ENCODE assay signal across 8 mouse cellular contexts in the genomic region with DNA sequence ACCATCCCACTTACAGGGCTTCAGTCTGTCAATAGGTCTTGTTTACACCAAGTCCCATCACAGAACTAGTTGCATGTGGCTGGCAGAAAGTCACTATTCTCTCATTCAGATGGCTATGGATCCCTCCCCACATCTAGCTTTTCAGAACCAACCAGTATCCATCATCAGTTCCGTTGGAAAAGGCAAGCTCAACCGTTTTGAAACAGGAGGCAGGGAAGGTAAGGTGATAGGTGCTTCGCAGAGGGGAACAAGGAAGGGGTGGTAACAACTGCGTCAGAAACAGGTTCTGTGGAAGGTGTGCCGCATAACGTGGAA. TPM values are rescaled to one million over a fixed set of nuclear protein-coding genes. Genes with fewer than 3 reads are reported as not detected.
DNase-seq lines count a peak whose midpoint lies in the region; ATAC-seq and TF ChIP-seq lines count a peak whose summit lies in the region.

No protein-coding gene starts in this region.

- intact Hi-C loops in heart, postnatal 10 days (cut with DNase I), result loop anchor here (2.0 to 5.0 kb wide), 3 partner anchors 16 to 265 kb away; a partner anchor contains a TSS
- intact Hi-C loops in left cerebral cortex, postnatal 25 days (cut with DNase I), result loop anchor here (2.0 to 10.0 kb wide), 3 partner anchors 250 to 858 kb away; a partner anchor contains a TSS

- H3K36me3 ChIP-seq in heart, embryonic 13.5 days, result peaks cover 37% of the 10 kb centered on the region
- peaks cover 34% of the 10 kb centered on the region for H3K36me3 ChIP-seq in ES-Bruce4 (ENCODE audit: control insufficient read depth, insufficient read depth, low read length, poor library complexity, severe bottlenecking)
- peaks cover 16% of the 10 kb centered on the region for H3K36me3 ChIP-seq in forebrain, embryonic 16.5 days (ENCODE audit: control insufficient read depth, insufficient read depth)

- peak overlapping the region; percentile 68 for H3K4me3 ChIP-seq in heart, embryonic 13.5 days
- peak overlapping the region; percentile 72 for H3K4me3 ChIP-seq in ES-Bruce4 (ENCODE audit: low read depth, low read length)
- peak overlapping the region; percentile 66 for H3K4me3 ChIP-seq in forebrain, embryonic 16.5 days (replicated peaks; ENCODE audit: low read length)

- H3K9ac ChIP-seq in heart, embryonic 13.5 days, result peak overlapping the region; percentile 77
- no peak overlapping the region for H3K9ac ChIP-seq in ES-Bruce4 (ENCODE audit: low read depth, poor library complexity, severe bottlenecking)
- H3K9ac ChIP-seq in forebrain, embryonic 16.5 days (replicated peaks; ENCODE audit: low read depth, low read length), result peak overlapping the region; percentile 64

- no peak for DNase-seq in heart, postnatal 10 days
- peak; percentile 2 for DNase-seq in lung, postnatal 25 days (ENCODE audit: low spot score)
- DNase-seq in MN1 (ENCODE audit: low spot score), result no peak
- no peak for DNase-seq in left cerebral cortex, postnatal 25 days (ENCODE audit: low spot score in 2 of 2)
- DNase-seq in layer of hippocampus, adult 11-12 months (ENCODE audit: low spot score), result no peak

- H3K27me3 ChIP-seq in heart, embryonic 13.5 days (replicated peaks), result no peaks in the 10 kb centered on the region
- H3K27me3 ChIP-seq in ES-Bruce4 (ENCODE audit: control insufficient read depth, insufficient read depth, low read length, poor library complexity, severe bottlenecking), result no peaks in the 10 kb centered on the region
- no peaks in the 10 kb centered on the region for H3K27me3 ChIP-seq in forebrain, embryonic 16.5 days (replicated peaks; ENCODE audit: control insufficient read depth, insufficient read depth, low read length)

- H3K9me3 ChIP-seq in heart, embryonic 13.5 days, result no peaks in the 10 kb centered on the region
- H3K9me3 ChIP-seq in ES-Bruce4 (replicated peaks; ENCODE audit: control insufficient read depth, insufficient read depth, low read length, poor library complexity, severe bottlenecking), result no peaks in the 10 kb centered on the region
- H3K9me3 ChIP-seq in forebrain, embryonic 16.5 days (ENCODE audit: control insufficient read depth, low read length), result no peaks in the 10 kb centered on the region

- 5% methylated on average over 6 of the region's 6 CpGs for WGBS in heart, embryonic 13.5 days
- 5% methylated on average over 6 of the region's 6 CpGs for WGBS in forebrain, embryonic 16.5 days

- TF ChIP-seq POLR2A in ES-Bruce4 (IDR thresholded peaks at IDR 0.05; ENCODE audit: insufficient read depth, low read length), result no peak

- no peak for TF ChIP-seq CTCF in ES-Bruce4 (IDR thresholded peaks at IDR 0.05; ENCODE audit: low read depth, low read length)

- H3K4me2 ChIP-seq in heart, embryonic 13.5 days, result peak overlapping the region; percentile 93
- peak overlapping the region; percentile 68 for H3K4me2 ChIP-seq in forebrain, embryonic 16.5 days (ENCODE audit: low read length)

- H3K4me1 ChIP-seq in heart, embryonic 13.5 days, result peaks cover 12% of the 10 kb centered on the region
- no peaks in the 10 kb centered on the region for H3K4me1 ChIP-seq in ES-Bruce4 (ENCODE audit: control insufficient read depth, insufficient read depth, low read length)
- H3K4me1 ChIP-seq in forebrain, embryonic 16.5 days (replicated peaks; ENCODE audit: control insufficient read depth, insufficient read depth, low read length), result peaks cover 7% of the 10 kb centered on the region; the same call in 1 of the 2 replicates

- H3K27ac ChIP-seq in heart, embryonic 13.5 days (replicated peaks), result peak overlapping the region; percentile 89
- H3K27ac ChIP-seq in ES-Bruce4 (ENCODE audit: insufficient read depth, low read length), result peak overlapping the region; percentile 73; the same call in 1 of the 2 replicates
- H3K27ac ChIP-seq in forebrain, embryonic 16.5 days (ENCODE audit: low read length), result peak overlapping the region; percentile 86

- ATAC-seq in heart, embryonic 13.5 days (ENCODE audit: extremely low read depth, insufficient number of reproducible peaks, low FRiP score, low TSS enrichment), result no peak
- ATAC-seq in forebrain, embryonic 16.5 days, result peak; percentile 42

- TF ChIP-seq EP300 in ES-Bruce4 (IDR thresholded peaks at IDR 0.05; ENCODE audit: insufficient read depth, low read depth, low read length), result no peak

RNA-seq across cellular contexts. Expression of a gene that starts 0.2 kb away (rescaled TPM):
- polyA plus RNA-seq in heart, embryonic 13.5 days (2015; fragmentation: Nextera tagmentation; extraction: Ambion mirVana), result 0.99 and 1.2 TPM in 2 replicates
- 1 to 10 TPM; 2.0 TPM for total RNA-seq in heart, postnatal 10 days (2021)
- polyA plus RNA-seq in ES-Bruce4 (2011; ENCODE audit: insufficient read depth, insufficient read length, low read depth, missing spikeins), result 2.1 and 3.2 TPM in 2 replicates
- polyA plus RNA-seq in forebrain, embryonic 16.5 days (2015; fragmentation: Nextera tagmentation; extraction: Ambion mirVana), result 3.6 and 3.9 TPM in 2 replicates
- total RNA-seq in left cerebral cortex, postnatal 25 days (2021), result 1 to 10 TPM; 2.5 to 4.9 TPM

RNA-seq across cellular contexts. Expression of a gene that starts 16.8 kb away (rescaled TPM):
- polyA plus RNA-seq in heart, embryonic 13.5 days (2015; fragmentation: Nextera tagmentation; extraction: Ambion mirVana), result 204 and 221 TPM in 2 replicates
- total RNA-seq in heart, postnatal 10 days (2021), result 100 to 1,000 TPM; 134 to 139 TPM
- polyA plus RNA-seq in ES-Bruce4 (2011; ENCODE audit: insufficient read depth, insufficient read length, low read depth, missing spikeins), result 618 and 646 TPM in 2 replicates
- polyA plus RNA-seq in forebrain, embryonic 16.5 days (2015; fragmentation: Nextera tagmentation; extraction: Ambion mirVana), result 335 and 378 TPM in 2 replicates
- total RNA-seq in left cerebral cortex, postnatal 25 days (2021), result 100 to 1,000 TPM; 101 to 109 TPM

RNA-seq across cellular contexts. Expression of a gene that starts 24.9 kb away (rescaled TPM):
- polyA plus RNA-seq in heart, embryonic 13.5 days (2015; fragmentation: Nextera tagmentation; extraction: Ambion mirVana), result 309 and 354 TPM in 2 replicates
- total RNA-seq in heart, postnatal 10 days (2021), result 100 to 1,000 TPM; 179 to 180 TPM
- 104 and 120 TPM in 2 replicates for polyA plus RNA-seq in ES-Bruce4 (2011; ENCODE audit: insufficient read depth, insufficient read length, low read depth, missing spikeins)
- 225 and 234 TPM in 2 replicates for polyA plus RNA-seq in forebrain, embryonic 16.5 days (2015; fragmentation: Nextera tagmentation; extraction: Ambion mirVana)
- 10 to 100 TPM; 40.3 to 47.2 TPM for total RNA-seq in left cerebral cortex, postnatal 25 days (2021)

RNA-seq across cellular contexts. Expression of a gene that starts 25.2 kb away (rescaled TPM):
- polyA plus RNA-seq in heart, embryonic 13.5 days (2015; fragmentation: Nextera tagmentation; extraction: Ambion mirVana), result 7.1 and 7.8 TPM in 2 replicates
- total RNA-seq in heart, postnatal 10 days (2021), result 10 to 100 TPM in 1 of 2 experiments, 1 to 10 TPM in 1; 8.5 to 10.8 TPM
- polyA plus RNA-seq in ES-Bruce4 (2011; ENCODE audit: insufficient read depth, insufficient read length, low read depth, missing spikeins), result 23.3 and 33.6 TPM in 2 replicates
- polyA plus RNA-seq in forebrain, embryonic 16.5 days (2015; fragmentation: Nextera tagmentation; extraction: Ambion mirVana), result 3.0 and 6.0 TPM in 2 replicates
- 10 to 100 TPM; 11.3 to 16.0 TPM for total RNA-seq in left cerebral cortex, postnatal 25 days (2021)

RNA-seq across cellular contexts. Expression of a gene that starts 35.3 kb away (rescaled TPM):
- 1.8 and 2.4 TPM in 2 replicates for polyA plus RNA-seq in heart, embryonic 13.5 days (2015; fragmentation: Nextera tagmentation; extraction: Ambion mirVana)
- 10 to 100 TPM in 1 of 2 experiments, 1 to 10 TPM in 1; 8.8 to 10.1 TPM for total RNA-seq in heart, postnatal 10 days (2021)
- polyA plus RNA-seq in ES-Bruce4 (2011; ENCODE audit: insufficient read depth, insufficient read length, low read depth, missing spikeins), result 19.6 and 21.1 TPM in 2 replicates
- polyA plus RNA-seq in forebrain, embryonic 16.5 days (2015; fragmentation: Nextera tagmentation; extraction: Ambion mirVana), result 6.1 and 6.6 TPM in 2 replicates
- 10 to 100 TPM; 59.0 to 60.9 TPM for total RNA-seq in left cerebral cortex, postnatal 25 days (2021)
